Mouse (Mus musculus): ENCODE results near the gene Lrrc46. TPM values are rescaled to one million over a fixed set of nuclear protein-coding genes. Genes with fewer than 3 reads are reported as not detected.

Lrrc46 gene
- polyA plus RNA-seq (2014; fragmentation: Nextera tagmentation; extraction: Ambion mirVana): 2.5 and 7.3 TPM in 2 replicates

DNA sequence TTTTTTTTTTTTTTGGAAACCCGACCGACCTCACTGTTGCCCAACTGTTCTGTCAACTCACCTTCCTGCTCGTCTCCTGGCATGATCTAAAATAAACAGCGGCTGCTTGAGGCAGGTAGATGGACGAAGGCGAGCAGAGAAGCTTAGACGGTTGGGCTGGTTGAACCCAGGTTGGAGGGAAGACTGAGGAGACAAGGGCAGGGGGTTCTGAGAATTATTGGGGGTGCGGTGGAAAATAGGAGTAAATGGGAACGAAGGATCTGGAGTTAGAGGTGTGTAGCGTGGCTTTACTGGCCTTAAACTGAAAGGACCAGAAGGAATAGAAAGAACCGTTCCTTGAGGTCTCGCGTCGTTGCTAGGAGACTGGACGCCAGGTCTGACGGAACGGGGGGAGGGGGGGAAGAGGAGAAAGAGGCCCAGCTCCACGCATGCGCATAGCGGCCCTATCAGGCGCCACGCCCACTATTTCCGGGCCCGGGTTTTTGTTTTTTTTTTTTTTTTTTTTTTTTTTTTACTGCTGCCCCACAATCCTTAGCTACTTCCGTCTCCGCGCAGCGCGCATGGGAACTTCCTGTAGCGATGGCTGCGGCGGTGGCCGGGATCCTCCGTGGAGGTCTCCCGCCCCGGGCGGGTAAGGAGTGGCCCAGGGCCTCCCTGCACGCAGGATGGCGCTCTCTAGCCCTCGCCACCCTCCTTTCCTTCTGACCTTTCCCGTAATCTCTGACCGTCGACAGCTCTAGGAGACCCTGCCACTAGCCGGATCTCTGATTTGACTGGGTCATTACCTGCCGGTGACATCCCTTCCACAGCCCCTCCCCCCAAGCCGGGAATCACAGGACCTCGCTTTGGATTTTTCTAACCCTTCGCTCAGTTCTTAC, at the start of gene Lrrc46, which contains the start of gene Mrpl10:
Gene Lrrc46, minus strand, starts transcription at position 386 of the 878 bp plus-strand sequence.
Gene Mrpl10, plus strand, starts transcription at position 539 of the 878 bp plus-strand sequence.
- H3K27ac ChIP-seq (replicated peaks; ENCODE audit: low read depth, low read length): peak within 1 kb of the TSS; percentile 25; the same call in 1 of the 2 replicates
- H3K36me3 ChIP-seq (ENCODE audit: control insufficient read depth, insufficient read depth, low read length): peaks cover 18% of the 10 kb centered on the region
- peak within 1 kb of the TSS; percentile 81 for H3K4me2 ChIP-seq (ENCODE audit: low read depth, low read length)
- H3K4me1 ChIP-seq (ENCODE audit: control insufficient read depth, insufficient read depth, low read length): peaks cover 7% of the 10 kb centered on the region
- H3K9ac ChIP-seq (ENCODE audit: low read depth, low read length): peak within 1 kb of the TSS; percentile 80
- no peaks in the 10 kb centered on the region for H3K27me3 ChIP-seq (replicated peaks; ENCODE audit: control insufficient read depth, insufficient read depth, low read length)
- H3K4me3 ChIP-seq (ENCODE audit: low read depth, low read length): peak within 1 kb of the TSS; percentile 68
- ATAC-seq (ENCODE audit: low read depth) (peak; percentile 91), DNase-seq (ENCODE audit: low spot score) (peak; percentile 96)
- WGBS: 1% methylated on average over 36 of the region's 48 CpGs
- H3K9me3 ChIP-seq (ENCODE audit: control insufficient read depth, low read length): no peaks in the 10 kb centered on the region

DNA sequence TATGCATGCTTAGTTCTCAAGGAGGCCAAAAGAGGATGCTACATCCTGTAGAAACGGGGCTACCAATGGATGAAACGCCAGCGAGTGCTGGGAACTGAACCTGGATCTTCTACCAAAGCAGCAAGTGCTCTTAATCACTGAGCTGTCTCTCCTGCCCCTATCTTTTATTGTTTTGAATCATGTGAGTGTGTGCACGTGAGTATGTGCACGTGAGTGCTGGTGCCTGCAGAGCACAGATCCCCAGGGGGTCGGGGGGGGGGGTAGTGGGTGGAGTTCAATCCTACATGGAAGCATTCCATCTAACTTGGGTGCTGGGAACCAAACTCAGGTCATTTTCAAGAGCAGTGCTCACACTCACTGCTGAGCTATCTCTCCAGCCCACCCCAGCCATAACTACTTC, 45.2 kb upstream of the Lrrc46 start:
- Histone ChIP-seq H3K4me2 (ENCODE audit: low read depth, low read length) (no peak overlapping the region), H3K9ac (ENCODE audit: low read depth, low read length) (no peak overlapping the region), H3K36me3 (ENCODE audit: control insufficient read depth, insufficient read depth, low read length) (no peaks in the 10 kb centered on the region), H3K4me3 (ENCODE audit: low read depth, low read length) (no peak overlapping the region), H3K9me3 (ENCODE audit: control insufficient read depth, low read length) (0 out of 2 replicates have a peak, but pooled peaks cover 11% of the 10 kb centered on the region), H3K27ac (replicated peaks; ENCODE audit: low read depth, low read length) (no peak overlapping the region), H3K4me1 (ENCODE audit: control insufficient read depth, insufficient read depth, low read length) (peaks cover 14% of the 10 kb centered on the region), H3K27me3 (replicated peaks; ENCODE audit: control insufficient read depth, insufficient read depth, low read length) (no peaks in the 10 kb centered on the region; the same call in 1 of the 2 replicates)
- WGBS: 60% methylated on average over 6 of the region's 6 CpGs
- no peak for ATAC-seq (ENCODE audit: low read depth)
- no peak for DNase-seq (ENCODE audit: low spot score)

DNA sequence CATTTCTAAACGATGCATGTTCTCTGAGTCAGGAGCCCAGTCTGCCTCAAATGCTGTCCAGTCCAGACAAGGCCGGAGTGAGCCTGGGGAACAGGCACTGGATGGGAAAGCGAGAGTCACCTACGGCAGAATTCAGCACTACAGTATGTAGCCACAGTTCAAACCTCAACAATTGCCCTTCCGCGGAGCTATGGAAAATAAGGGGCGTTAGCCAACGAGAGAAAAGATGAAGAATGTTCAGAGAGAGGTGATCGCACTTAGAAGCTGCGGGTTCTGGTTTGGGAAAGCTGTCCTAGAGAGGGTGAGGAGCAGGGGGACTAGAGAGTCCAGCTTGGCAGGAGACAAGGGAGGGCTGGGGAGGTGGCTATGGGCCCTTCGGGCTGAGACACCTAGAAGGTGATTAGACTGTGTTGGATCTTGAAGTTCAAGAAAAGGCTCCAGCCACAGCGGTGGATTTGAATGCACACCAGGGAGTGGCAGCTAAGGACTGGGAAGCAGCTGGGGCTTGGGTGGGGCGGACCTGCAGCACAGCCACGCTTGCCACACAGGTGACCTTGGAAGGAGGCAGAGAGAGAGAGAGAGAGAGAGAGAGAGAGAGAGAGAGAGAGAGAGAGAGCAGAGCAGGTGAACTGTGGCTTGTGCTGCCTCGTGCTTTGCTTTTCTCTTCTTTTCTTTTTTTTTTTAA, 43.8 kb upstream of the Lrrc46 start:
- peaks cover 14% of the 10 kb centered on the region for H3K4me1 ChIP-seq (ENCODE audit: control insufficient read depth, insufficient read depth, low read length)
- H3K4me2 ChIP-seq (ENCODE audit: low read depth, low read length): no peak overlapping the region
- no peak overlapping the region for H3K9ac ChIP-seq (ENCODE audit: low read depth, low read length)
- no peak overlapping the region for H3K27ac ChIP-seq (replicated peaks; ENCODE audit: low read depth, low read length)
- no peak overlapping the region for H3K4me3 ChIP-seq (ENCODE audit: low read depth, low read length)
- H3K9me3 ChIP-seq (ENCODE audit: control insufficient read depth, low read length): 0 out of 2 replicates have a peak, but pooled peaks cover 11% of the 10 kb centered on the region
- no peak for ATAC-seq (ENCODE audit: low read depth)
- 85% methylated on average over 15 of the region's 15 CpGs for WGBS
- H3K27me3 ChIP-seq (replicated peaks; ENCODE audit: control insufficient read depth, insufficient read depth, low read length): no peaks in the 10 kb centered on the region; the same call in 1 of the 2 replicates
- no peaks in the 10 kb centered on the region for H3K36me3 ChIP-seq (ENCODE audit: control insufficient read depth, insufficient read depth, low read length)
- no peak for DNase-seq (ENCODE audit: low spot score)

DNA sequence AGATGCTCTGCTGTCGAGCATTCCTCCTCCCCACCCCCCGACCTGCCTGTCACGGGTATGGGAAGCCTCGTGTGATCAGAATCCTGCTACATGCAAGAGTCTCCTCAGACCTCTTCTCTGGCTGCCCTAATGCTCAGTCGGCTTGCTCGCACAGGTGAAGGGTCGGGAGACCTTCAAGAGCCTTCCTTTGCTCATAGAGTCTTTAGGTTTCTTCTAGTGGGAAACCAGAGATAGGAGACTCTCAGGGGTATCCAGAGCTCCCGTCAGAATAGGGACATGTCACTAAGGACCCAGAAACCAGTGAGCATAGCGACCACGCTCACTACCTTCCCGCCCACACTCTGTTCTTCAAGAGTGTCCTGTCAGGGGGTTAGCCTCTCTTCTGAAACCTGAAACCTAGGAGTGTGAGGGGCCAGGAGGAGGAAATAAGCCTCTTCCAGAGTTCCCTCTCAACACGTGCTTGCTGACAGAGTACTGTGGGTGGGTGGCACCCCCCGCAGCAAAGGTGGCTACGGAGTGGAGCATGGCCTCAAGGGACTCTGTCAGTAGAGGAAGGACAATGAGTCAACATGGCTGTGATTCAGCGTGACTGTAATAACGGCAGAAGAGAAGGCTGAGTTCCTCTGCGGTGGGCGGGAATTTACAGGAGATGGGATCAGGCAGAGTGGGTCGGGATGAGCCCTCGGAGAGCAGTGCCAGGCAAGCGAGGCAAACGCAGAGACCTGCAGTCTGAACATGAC, 42.4 kb upstream of the Lrrc46 start:
- Histone ChIP-seq H3K36me3 (ENCODE audit: control insufficient read depth, insufficient read depth, low read length) (no peaks in the 10 kb centered on the region), H3K4me3 (ENCODE audit: low read depth, low read length) (peak overlapping the region; percentile 8; the same call in 1 of the 2 replicates), H3K27me3 (replicated peaks; ENCODE audit: control insufficient read depth, insufficient read depth, low read length) (no peaks in the 10 kb centered on the region; the same call in 1 of the 2 replicates), H3K9me3 (ENCODE audit: control insufficient read depth, low read length) (0 out of 2 replicates have a peak, but pooled peaks cover under 1% of the 10 kb centered on the region), H3K4me1 (ENCODE audit: control insufficient read depth, insufficient read depth, low read length) (peaks cover 14% of the 10 kb centered on the region), H3K4me2 (ENCODE audit: low read depth, low read length) (peak overlapping the region; percentile 39), H3K27ac (replicated peaks; ENCODE audit: low read depth, low read length) (no peak overlapping the region), H3K9ac (ENCODE audit: low read depth, low read length) (no peak overlapping the region)
- peak; percentile 26 for DNase-seq (ENCODE audit: low spot score)
- WGBS: 22% methylated on average over 22 of the region's 22 CpGs
- ATAC-seq (ENCODE audit: low read depth): no peak

DNA sequence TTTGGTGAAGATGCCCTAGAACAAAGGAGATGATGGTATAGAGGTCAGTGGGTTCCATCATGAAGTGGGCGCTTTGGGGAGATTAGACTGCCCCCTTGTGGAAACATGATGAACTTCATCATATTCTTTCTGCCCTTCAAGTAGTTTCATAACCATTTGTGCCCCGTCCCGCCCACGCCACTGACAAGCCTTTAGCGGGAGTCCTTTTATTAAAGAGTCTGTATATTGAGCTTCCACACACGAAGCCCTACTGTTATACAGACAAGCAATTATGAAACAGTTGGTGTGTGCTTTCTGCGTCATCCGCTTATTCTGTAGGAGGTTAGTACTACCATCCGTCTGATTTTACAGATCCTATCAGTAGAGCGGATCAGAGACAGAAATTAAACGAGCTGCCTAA, 41.8 kb upstream of the Lrrc46 start:
- ATAC-seq (ENCODE audit: low read depth): no peak
- DNase-seq (ENCODE audit: low spot score): peak; percentile 24
- H3K4me1 ChIP-seq (ENCODE audit: control insufficient read depth, insufficient read depth, low read length): peaks cover 14% of the 10 kb centered on the region
- no peak overlapping the region for H3K9ac ChIP-seq (ENCODE audit: low read depth, low read length)
- H3K36me3 ChIP-seq (ENCODE audit: control insufficient read depth, insufficient read depth, low read length): no peaks in the 10 kb centered on the region
- H3K9me3 ChIP-seq (ENCODE audit: control insufficient read depth, low read length): no peaks in the 10 kb centered on the region
- H3K27ac ChIP-seq (replicated peaks; ENCODE audit: low read depth, low read length): no peak overlapping the region
- no peak overlapping the region; the same call in 1 of the 2 replicates for H3K4me2 ChIP-seq (ENCODE audit: low read depth, low read length)
- H3K27me3 ChIP-seq (replicated peaks; ENCODE audit: control insufficient read depth, insufficient read depth, low read length): no peaks in the 10 kb centered on the region; the same call in 1 of the 2 replicates
- WGBS: 37% methylated on average over 11 of the region's 11 CpGs
- no peak overlapping the region for H3K4me3 ChIP-seq (ENCODE audit: low read depth, low read length)

DNA sequence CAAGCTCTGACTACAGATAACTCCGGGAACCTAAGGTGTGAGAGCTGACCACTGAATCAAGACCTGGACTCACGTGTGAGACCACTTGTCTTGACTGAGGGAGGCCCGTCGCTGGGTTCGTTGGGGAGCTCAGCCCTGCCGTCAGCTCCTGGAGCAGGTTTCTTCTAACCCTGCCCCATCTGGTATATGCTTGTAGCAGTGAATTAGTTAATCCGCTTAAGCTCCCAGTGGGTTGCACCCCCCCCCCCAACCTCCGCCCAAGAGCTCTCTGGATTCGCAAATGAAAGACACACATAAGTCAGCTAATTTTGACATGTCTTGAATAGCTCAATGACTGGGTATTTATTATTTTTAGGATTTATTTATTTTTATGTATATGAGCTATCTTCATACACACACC, 39.1 kb upstream of the Lrrc46 start:
- Histone ChIP-seq H3K4me1 (ENCODE audit: control insufficient read depth, insufficient read depth, low read length) (peaks cover 14% of the 10 kb centered on the region), H3K9me3 (ENCODE audit: control insufficient read depth, low read length) (no peaks in the 10 kb centered on the region), H3K4me2 (ENCODE audit: low read depth, low read length) (no peak overlapping the region), H3K27me3 (replicated peaks; ENCODE audit: control insufficient read depth, insufficient read depth, low read length) (no peaks in the 10 kb centered on the region; the same call in 1 of the 2 replicates), H3K4me3 (ENCODE audit: low read depth, low read length) (no peak overlapping the region), H3K36me3 (ENCODE audit: control insufficient read depth, insufficient read depth, low read length) (no peaks in the 10 kb centered on the region), H3K27ac (replicated peaks; ENCODE audit: low read depth, low read length) (no peak overlapping the region), H3K9ac (ENCODE audit: low read depth, low read length) (no peak overlapping the region)
- WGBS: 14% methylated on average over 8 of the region's 9 CpGs
- DNase-seq (ENCODE audit: low spot score): no peak
- ATAC-seq (ENCODE audit: low read depth): no peak

DNA sequence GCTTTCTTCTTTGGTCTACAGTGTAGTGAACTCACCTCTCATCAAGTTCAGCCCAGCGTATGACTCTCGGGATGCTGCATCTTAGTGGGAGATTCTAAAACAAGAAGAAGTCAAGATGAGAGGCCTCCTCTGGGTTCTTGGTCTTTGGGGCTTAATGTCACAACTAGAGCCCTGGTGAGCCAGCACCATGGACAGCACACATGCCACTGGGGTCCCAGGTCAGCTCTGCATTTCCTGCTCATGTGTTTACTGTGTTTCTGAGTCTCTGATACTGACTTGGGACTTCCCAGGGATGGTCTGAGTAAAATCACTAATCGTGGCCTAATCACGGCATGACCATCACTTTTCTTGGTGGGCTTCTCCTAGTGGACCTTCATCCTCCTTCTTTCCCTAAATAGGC, 37.5 kb upstream of the Lrrc46 start:
- no peaks in the 10 kb centered on the region; the same call in 1 of the 2 replicates for H3K27me3 ChIP-seq (replicated peaks; ENCODE audit: control insufficient read depth, insufficient read depth, low read length)
- no peak overlapping the region for H3K27ac ChIP-seq (replicated peaks; ENCODE audit: low read depth, low read length)
- DNase-seq (ENCODE audit: low spot score) (peak; percentile 49), ATAC-seq (ENCODE audit: low read depth) (no peak)
- no peaks in the 10 kb centered on the region for H3K9me3 ChIP-seq (ENCODE audit: control insufficient read depth, low read length)
- H3K9ac ChIP-seq (ENCODE audit: low read depth, low read length): no peak overlapping the region
- no peak overlapping the region for H3K4me3 ChIP-seq (ENCODE audit: low read depth, low read length)
- peaks cover 9% of the 10 kb centered on the region for H3K4me1 ChIP-seq (ENCODE audit: control insufficient read depth, insufficient read depth, low read length)
- no peak overlapping the region for H3K4me2 ChIP-seq (ENCODE audit: low read depth, low read length)
- H3K36me3 ChIP-seq (ENCODE audit: control insufficient read depth, insufficient read depth, low read length): no peaks in the 10 kb centered on the region
- 48% methylated on average over 4 of the region's 4 CpGs for WGBS

DNA sequence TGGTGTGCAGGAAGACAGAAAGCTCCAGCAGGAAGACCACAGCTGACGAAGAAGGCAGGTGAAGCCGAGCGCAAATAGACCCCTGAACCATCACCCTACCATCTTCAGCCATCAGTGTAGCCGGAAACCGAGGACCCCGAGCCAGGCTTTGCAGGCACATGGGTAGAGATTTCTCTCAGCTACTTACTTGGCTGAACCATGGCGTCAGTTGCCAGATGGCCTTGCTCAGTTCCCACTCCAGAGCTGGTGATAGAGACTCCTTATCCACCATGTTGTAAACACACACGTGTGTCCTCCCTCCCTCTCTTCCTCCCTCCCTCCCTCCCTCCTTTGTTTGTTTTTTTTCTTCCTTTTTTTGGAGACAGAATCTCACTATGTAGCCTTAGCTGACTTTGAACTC, 33.0 kb upstream of the Lrrc46 start:
- H3K4me2 ChIP-seq (ENCODE audit: low read depth, low read length): no peak overlapping the region
- no peak for ATAC-seq (ENCODE audit: low read depth)
- no peaks in the 10 kb centered on the region for H3K36me3 ChIP-seq (ENCODE audit: control insufficient read depth, insufficient read depth, low read length)
- no peaks in the 10 kb centered on the region for H3K27me3 ChIP-seq (replicated peaks; ENCODE audit: control insufficient read depth, insufficient read depth, low read length)
- H3K27ac ChIP-seq (replicated peaks; ENCODE audit: low read depth, low read length): no peak overlapping the region
- WGBS: 71% methylated on average over 8 of the region's 8 CpGs
- H3K4me3 ChIP-seq (ENCODE audit: low read depth, low read length): no peak overlapping the region
- no peaks in the 10 kb centered on the region for H3K4me1 ChIP-seq (ENCODE audit: control insufficient read depth, insufficient read depth, low read length)
- no peaks in the 10 kb centered on the region for H3K9me3 ChIP-seq (ENCODE audit: control insufficient read depth, low read length)
- no peak for DNase-seq (ENCODE audit: low spot score)
- H3K9ac ChIP-seq (ENCODE audit: low read depth, low read length): no peak overlapping the region
